Mouse (Mus musculus) heart, postnatal 0 days (tissue): Measurements from ENCODE around the gene Ccdc190.

Source experiments
- CTCF ChIP-seq: IDR thresholded peaks from 2 replicates; pipeline ENCODE4 v1.5.1; 2016; ENCODE audit warnings: antibody characterized with exemption, control low read depth, low read depth
- EP300 ChIP-seq: IDR thresholded peaks from 2 replicates; pipeline ENCODE4 v1.6.1; 2016; ENCODE audit warnings: antibody characterized with exemption, low read depth

- TF ChIP-seq CTCF (no peak), EP300 (no peak)
Observed at GRCm38 (mm10) chr1:169880181-169880580, 48.3 kb upstream of the Ccdc190 start.
